Mouse (Mus musculus) kidney, adult 18-20 months (tissue): ENCODE measurements around the gene Olfr1022.

Experiments
- DNase-seq: peaks from one replicate; pipeline ENCODE4 v3.0.0; 2021

Olfr1022 gene

DNA sequence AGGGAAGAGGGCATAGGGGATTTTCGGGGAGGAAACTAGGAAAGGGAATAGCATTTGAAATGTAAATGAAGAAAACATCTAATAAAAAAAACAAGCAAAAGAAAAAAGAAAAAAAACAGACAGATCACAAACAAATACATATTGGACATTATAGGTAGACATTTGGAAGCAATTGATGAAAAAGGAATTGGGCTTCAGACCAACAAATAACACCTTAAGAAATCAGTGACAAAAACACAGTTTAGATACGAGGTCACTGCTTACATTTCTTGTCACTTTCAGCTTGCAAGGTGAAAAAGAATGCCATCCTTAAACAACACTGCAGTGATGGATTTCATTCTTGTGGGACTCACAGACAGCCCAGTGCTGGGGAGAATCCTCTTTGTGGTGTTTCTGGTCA, at the start of gene Olfr1022:
Gene Olfr1022 (plus strand): TSS at position 301 of the 400 bp plus-strand sequence.
- DNase-seq = no peak

DNA sequence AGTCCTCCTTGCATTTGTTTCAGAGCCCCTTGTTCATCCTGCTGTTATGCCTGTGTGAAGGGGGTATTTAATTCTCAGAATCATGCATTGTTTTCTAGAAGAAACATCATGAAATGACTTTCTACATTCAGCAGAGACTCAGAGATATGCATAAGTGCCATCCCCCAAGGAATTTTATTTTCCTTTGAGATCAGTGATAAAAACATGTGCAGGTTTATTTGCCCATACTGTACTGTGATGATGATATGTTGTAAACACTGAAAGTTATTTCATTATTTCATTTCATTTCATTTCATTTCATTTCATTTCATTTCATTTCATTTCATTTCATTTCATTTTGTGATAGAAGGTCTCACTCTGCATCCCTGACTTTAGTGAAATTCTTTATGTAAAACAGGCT, 23.0 kb upstream of the Olfr1022 start, which contains the start of gene Olfr1019:
Gene Olfr1019 (minus strand): TSS at position 101 of the 400 bp plus-strand sequence.
- DNase-seq = no peak

DNA sequence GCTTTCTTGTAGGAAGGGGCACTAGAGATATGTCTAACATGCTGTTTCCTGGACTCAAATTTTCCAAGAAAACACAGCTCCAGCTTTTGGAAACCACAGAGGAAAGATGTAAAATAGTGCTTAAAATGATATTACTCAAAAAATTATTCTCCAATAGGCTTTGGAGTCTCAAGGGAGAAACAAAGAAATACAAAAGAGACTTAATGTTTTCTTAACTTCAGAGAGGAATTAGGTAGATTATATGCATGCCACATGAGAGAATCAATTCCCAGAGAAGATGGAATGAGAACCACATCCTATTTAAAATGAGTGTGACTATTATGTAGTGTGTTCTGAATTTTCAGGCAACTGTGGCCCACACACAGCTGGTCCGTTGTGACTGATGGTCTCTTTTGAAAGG, 21.7 kb upstream of the Olfr1022 start, which contains the start of gene Olfr1020:
Gene Olfr1020 (plus strand): TSS at position 301 of the 400 bp plus-strand sequence.
- DNase-seq = no peak

DNA sequence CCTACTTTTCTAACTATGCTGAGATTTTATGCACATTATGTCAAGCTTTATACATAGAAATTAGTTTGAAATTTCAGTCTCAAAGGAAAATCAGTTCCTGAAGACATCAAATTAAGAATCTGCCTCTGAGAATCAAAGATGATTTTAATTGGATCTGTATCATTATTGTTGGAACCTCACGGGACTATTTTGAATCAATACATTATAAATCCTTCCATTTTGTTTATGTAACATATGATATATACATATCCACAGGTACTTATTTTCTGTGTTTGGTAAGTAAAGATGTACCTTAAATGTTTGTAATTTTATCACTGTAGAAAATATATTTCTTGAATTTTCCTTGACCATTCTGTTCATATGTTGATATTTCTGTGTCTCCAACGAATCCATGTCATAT, 16.9 kb downstream of the Olfr1022 start, which contains the start of gene Olfr1023:
Gene Olfr1023 (plus strand): TSS at position 301 of the 400 bp plus-strand sequence.
- no peak for DNase-seq

DNA sequence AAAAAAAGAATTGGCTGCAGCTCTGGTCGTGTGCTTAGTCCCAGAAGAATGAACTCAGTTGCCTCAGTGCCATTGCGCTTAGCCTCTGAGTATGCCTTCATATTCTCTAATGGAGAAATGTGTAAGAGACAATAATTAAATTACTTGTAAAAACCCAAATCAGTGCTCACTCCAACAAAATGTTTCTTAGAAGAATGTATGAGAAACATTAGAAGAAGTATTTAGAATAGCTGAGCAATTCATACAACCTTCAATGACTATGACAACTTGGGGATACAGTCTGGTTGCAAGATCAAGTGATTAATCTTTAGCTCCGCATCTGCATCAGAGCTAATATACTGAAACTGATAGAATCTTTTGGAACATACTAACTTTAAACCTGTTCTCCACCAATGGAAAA, 36.6 kb downstream of the Olfr1022 start, which contains the start of gene Olfr1024:
Gene Olfr1024 (minus strand): TSS at position 101 of the 400 bp plus-strand sequence.
- no peak for DNase-seq

DNA sequence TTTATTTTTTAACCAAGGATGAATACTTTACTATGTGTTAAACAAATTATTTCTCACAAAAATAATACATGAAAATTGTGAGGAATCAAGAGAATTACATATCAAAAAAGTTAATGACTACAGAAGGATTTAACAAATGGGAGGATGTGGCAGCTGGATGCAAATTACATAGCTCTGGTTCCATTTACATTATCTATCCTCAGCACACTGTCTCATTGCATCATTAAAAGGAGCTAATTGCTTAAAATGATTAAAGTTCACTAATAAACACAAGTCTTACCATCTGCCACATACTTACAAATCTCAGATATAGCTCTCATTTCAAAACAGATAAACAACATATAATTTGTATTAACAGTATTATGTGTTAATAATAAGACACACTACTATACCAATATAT, 44.8 kb downstream of the Olfr1022 start:
- no peak for DNase-seq

DNA sequence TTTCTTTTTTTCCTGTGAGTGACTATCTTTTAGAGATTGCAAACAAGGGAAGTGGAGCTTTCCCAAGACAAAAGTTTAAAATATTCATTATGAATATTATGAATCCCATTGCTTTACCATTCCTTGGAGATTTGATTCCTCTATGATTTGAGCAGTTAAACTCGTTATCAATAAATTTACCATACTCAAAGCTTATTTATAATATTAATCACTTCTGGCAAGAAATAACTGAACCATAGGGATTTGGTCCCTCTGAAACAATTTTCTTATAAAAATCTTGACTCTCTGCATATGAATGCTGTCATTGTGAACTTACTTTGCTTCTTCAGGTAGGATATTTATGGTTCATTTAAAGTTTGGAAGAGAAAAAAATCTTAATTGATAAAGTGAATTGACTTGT, 46.5 kb downstream of the Olfr1022 start, which contains the start of gene Olfr1025-ps1:
Gene Olfr1025-ps1 (plus strand): TSS at position 301 of the 400 bp plus-strand sequence.
- DNase-seq = no peak
